In the genomic region with DNA sequence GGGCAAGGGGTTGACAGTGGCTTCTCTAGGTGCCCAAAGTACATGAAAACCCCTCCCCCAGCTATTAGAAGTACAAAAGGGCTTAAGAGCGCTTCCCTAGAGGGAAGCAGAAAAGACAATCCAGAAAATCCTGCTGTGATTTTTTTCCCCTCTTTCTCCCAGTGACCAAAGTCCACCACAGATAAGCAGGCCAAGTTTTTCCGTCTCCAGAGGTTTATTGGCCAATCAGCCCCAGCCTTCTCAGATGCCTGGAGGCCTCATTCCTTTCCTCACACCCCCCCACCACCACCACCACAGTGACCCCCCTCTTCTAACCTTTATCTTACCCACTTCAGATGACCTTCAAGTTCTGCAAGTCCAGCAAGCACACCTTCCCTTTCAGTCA, we compare ENCODE assay signal across 18 mouse cellular contexts. TPM values are rescaled to one million over a fixed set of nuclear protein-coding genes. Genes with fewer than 3 reads are reported as not detected.
DNase-seq lines count a peak whose midpoint lies in the region; ATAC-seq lines count a peak whose summit lies in the region.
"Had no signal": no experiment of that assay in that cellular context is flagged by ENCODE, and none has a peak within 500 bp of the region (broad histone marks: within the 10 kb centered on the region; RNA-seq: fewer than 3 reads in every experiment).

No protein-coding gene starts in this region.

- no peak for ATAC-seq in kidney, embryonic 14.5 days (ENCODE audit: low FRiP score, low TSS enrichment)
- no peak for ATAC-seq in megakaryocyte, adult 5-6 weeks (ENCODE audit: poor library complexity, severe bottlenecking)
- ATAC-seq: lung, postnatal 0 days had no signal

- no peak overlapping the region for H3K27ac ChIP-seq in kidney, embryonic 14.5 days (ENCODE audit: low read depth, low read length)
- H3K27ac ChIP-seq in forebrain, embryonic 10.5 days, result no peak overlapping the region
- H3K27ac ChIP-seq: embryonic facial prominence, embryonic 15.5 days; forebrain, embryonic 13.5 days; hindbrain, embryonic 12.5 days; limb, embryonic 13.5 days; midbrain, embryonic 10.5 days had no signal

- no peaks in the 10 kb centered on the region for H3K36me3 ChIP-seq in kidney, embryonic 14.5 days (ENCODE audit: control insufficient read depth, insufficient read depth, low read length)
- H3K36me3 ChIP-seq in megakaryocyte, embryonic 14.5 days (replicated peaks; ENCODE audit: low read length), result peaks cover 2% of the 10 kb centered on the region
- no peaks in the 10 kb centered on the region for H3K36me3 ChIP-seq in forebrain, embryonic 10.5 days (replicated peaks)
- H3K36me3 ChIP-seq: embryonic facial prominence, embryonic 15.5 days; hindbrain, embryonic 12.5 days; limb, embryonic 13.5 days; midbrain, embryonic 10.5 days had no signal

- H3K27me3 ChIP-seq in kidney, embryonic 14.5 days (ENCODE audit: control insufficient read depth, insufficient read depth, low read length), result no peaks in the 10 kb centered on the region
- peaks cover 72% of the 10 kb centered on the region for H3K27me3 ChIP-seq in megakaryocyte, embryonic 14.5 days (replicated peaks)
- peaks cover 54% of the 10 kb centered on the region for H3K27me3 ChIP-seq in forebrain, embryonic 10.5 days (ENCODE audit: poor library complexity, severe bottlenecking)
- H3K27me3 ChIP-seq: embryonic facial prominence, embryonic 15.5 days had no signal

- peak; percentile 57 to 66 for DNase-seq in kidney, adult 8-10 months
- DNase-seq in kidney, postnatal 25 days, result peak; percentile 48 to 75
- no peak for DNase-seq in forebrain, embryonic 10.5 days (ENCODE audit: extremely low spot score, low spot score)
- DNase-seq in spleen, postnatal 14 days (ENCODE audit: low spot score in 2 of 2), result no peak
- DNase-seq: cerebellum, adult 8-10 months; heart, adult 2 months; retina, postnatal 1 day; thymus, postnatal 4 days had no signal

- H3K4me2 ChIP-seq in kidney, embryonic 14.5 days (replicated peaks; ENCODE audit: low read depth, low read length), result no peak overlapping the region
- H3K4me2 ChIP-seq: embryonic facial prominence, embryonic 15.5 days; forebrain, embryonic 13.5 days; hindbrain, embryonic 12.5 days; limb, embryonic 13.5 days had no signal

- no peak overlapping the region for H3K4me3 ChIP-seq in kidney, embryonic 14.5 days (ENCODE audit: low read length)
- peak overlapping the region; percentile 10 for H3K4me3 ChIP-seq in megakaryocyte, embryonic 14.5 days (replicated peaks)
- no peak overlapping the region for H3K4me3 ChIP-seq in forebrain, embryonic 10.5 days
- H3K4me3 ChIP-seq: embryonic facial prominence, embryonic 15.5 days; forebrain, embryonic 13.5 days; heart, adult 2 months; hindbrain, embryonic 12.5 days; left cerebral cortex, adult 2 months; limb, embryonic 13.5 days; midbrain, embryonic 10.5 days had no signal

- H3K9me3 ChIP-seq in kidney, embryonic 14.5 days (ENCODE audit: control insufficient read depth, low read length), result no peaks in the 10 kb centered on the region
- H3K9me3 ChIP-seq in megakaryocyte, embryonic 14.5 days, result no peaks in the 10 kb centered on the region
- no peaks in the 10 kb centered on the region for H3K9me3 ChIP-seq in forebrain, embryonic 10.5 days
- H3K9me3 ChIP-seq: embryonic facial prominence, embryonic 15.5 days; forebrain, embryonic 13.5 days; hindbrain, embryonic 12.5 days; limb, embryonic 13.5 days; midbrain, embryonic 10.5 days had no signal

- H3K4me1 ChIP-seq in kidney, embryonic 14.5 days (ENCODE audit: control insufficient read depth, insufficient read depth, low read length), result peaks cover 27% of the 10 kb centered on the region
- peaks cover 78% of the 10 kb centered on the region for H3K4me1 ChIP-seq in megakaryocyte, embryonic 14.5 days
- peaks cover 43% of the 10 kb centered on the region for H3K4me1 ChIP-seq in forebrain, embryonic 10.5 days

- no peak overlapping the region for H3K9ac ChIP-seq in kidney, embryonic 14.5 days (ENCODE audit: low read depth, low read length)
- H3K9ac ChIP-seq: embryonic facial prominence, embryonic 15.5 days; forebrain, embryonic 13.5 days; hindbrain, embryonic 12.5 days; limb, embryonic 13.5 days had no signal

- 74% methylated on average over 2 of the region's 2 CpGs for WGBS in kidney, embryonic 14.5 days
- WGBS in forebrain, embryonic 10.5 days, result 44% methylated on average over 2 of the region's 2 CpGs

RNA-seq across cellular contexts. Expression of gene Kifc3, which starts 58.0 kb away (rescaled TPM):
- polyA plus RNA-seq in kidney, embryonic 14.5 days (2014; fragmentation: Nextera tagmentation; extraction: Ambion mirVana), result 13.5 and 19.8 TPM in 2 replicates
- polyA plus RNA-seq in megakaryocyte, embryonic 14.5 days (2012; ENCODE audit: insufficient read depth, low replicate concordance), result 53.9 and 60.5 TPM in 2 replicates
- total RNA-seq in megakaryocyte, adult 5-6 weeks (2015), result 2.3 and 5.2 TPM in 2 replicates
- total RNA-seq in megakaryocyte, adult 5-6 weeks (2017), result 5.4 and 15.1 TPM in 2 replicates
- polyA plus RNA-seq in forebrain, embryonic 10.5 days (2016; fragmentation: Nextera tagmentation; extraction: Ambion mirVana), result 4.4 and 5.5 TPM in 2 replicates

Comparison
In these comparisons a context has a peak if more than half of its experiments do, and no peak if none do; other contexts are left out.
1. DNase-seq: peak in kidney, adult 8-10 months (2 of 2) and kidney, postnatal 25 days (2 of 2); none in forebrain, embryonic 10.5 days (single experiment) and spleen, postnatal 14 days (0 of 2).